8 mouse cellular contexts compared by ENCODE assay signal in genomic region chr17:21567696-21568095, GRCm38 (mm10). TPM values are rescaled to one million over a fixed set of nuclear protein-coding genes. Genes with fewer than 3 reads are reported as not detected.
A peak's percentile ranks its signal among the peaks of the same experiment; 100 is the strongest.
DNase-seq lines count a peak whose midpoint lies in the region; ATAC-seq lines count a peak whose summit lies in the region.

No protein-coding gene starts in this region.

- H3K9me3 ChIP-seq in embryonic facial prominence, embryonic 12.5 days, result no peaks in the 10 kb centered on the region
- H3K9me3 ChIP-seq in hindbrain, embryonic 10.5 days, result no peaks in the 10 kb centered on the region
- H3K9me3 ChIP-seq in liver, embryonic 11.5 days (ENCODE audit: control insufficient read depth, low read length), result no peaks in the 10 kb centered on the region
- H3K9me3 ChIP-seq in neural tube, embryonic 12.5 days, result no peaks in the 10 kb centered on the region

- H3K9ac ChIP-seq in embryonic facial prominence, embryonic 12.5 days, result no peak overlapping the region
- H3K9ac ChIP-seq in liver, embryonic 11.5 days (ENCODE audit: low read depth, low read length), result peak overlapping the region; percentile 16; the same call in 1 of the 2 replicates
- H3K9ac ChIP-seq in neural tube, embryonic 12.5 days, result peak overlapping the region; percentile 42; the same call in 1 of the 2 replicates

- no peak; the same call in 1 of the 2 replicates for ATAC-seq in embryonic facial prominence, embryonic 12.5 days (ENCODE audit: insufficient number of reproducible peaks, insufficient read depth, low FRiP score, low TSS enrichment)
- 0 out of 2 replicates have a peak, but pooled peaks have one; percentile 7 for ATAC-seq in liver, embryonic 11.5 days (replicated peaks; ENCODE audit: low FRiP score)
- ATAC-seq in neural tube, embryonic 12.5 days (ENCODE audit: low FRiP score, low read depth), result no peak

- H3K4me1 ChIP-seq in embryonic facial prominence, embryonic 12.5 days, result no peaks in the 10 kb centered on the region
- peaks cover 13% of the 10 kb centered on the region for H3K4me1 ChIP-seq in hindbrain, embryonic 10.5 days (replicated peaks)
- H3K4me1 ChIP-seq in liver, embryonic 11.5 days (replicated peaks; ENCODE audit: control insufficient read depth, insufficient read depth, low read length), result no peaks in the 10 kb centered on the region
- H3K4me1 ChIP-seq in neural tube, embryonic 12.5 days, result peaks cover 3% of the 10 kb centered on the region; the same call in 1 of the 2 replicates

- H3K27me3 ChIP-seq in embryonic facial prominence, embryonic 12.5 days, result no peaks in the 10 kb centered on the region
- H3K27me3 ChIP-seq in hindbrain, embryonic 10.5 days (ENCODE audit: insufficient read depth, poor library complexity, severe bottlenecking), result no peaks in the 10 kb centered on the region
- no peaks in the 10 kb centered on the region for H3K27me3 ChIP-seq in liver, embryonic 11.5 days (replicated peaks; ENCODE audit: control insufficient read depth, insufficient read depth, low read length)
- H3K27me3 ChIP-seq in neural tube, embryonic 12.5 days (replicated peaks), result no peaks in the 10 kb centered on the region

- peak; percentile 21 for DNase-seq in adrenal gland, postnatal 14 days
- DNase-seq in adrenal gland, adult 18-20 months (ENCODE audit: low spot score in 2 of 2), result no peak
- DNase-seq in MEL-GATA-1-ER (ENCODE audit: extremely low read depth, low read depth), result peak; percentile 18
- peak; percentile 26 for DNase-seq in hindbrain, embryonic 10.5 days (ENCODE audit: low spot score)
- DNase-seq in liver, embryonic 11.5 days (ENCODE audit: low spot score), result no peak
- DNase-seq in thymus, postnatal 10 days (ENCODE audit: low spot score in 2 of 2), result no peak

- H3K27ac ChIP-seq in embryonic facial prominence, embryonic 12.5 days, result no peak overlapping the region
- H3K27ac ChIP-seq in hindbrain, embryonic 10.5 days, result no peak overlapping the region
- no peak overlapping the region for H3K27ac ChIP-seq in liver, embryonic 11.5 days (ENCODE audit: low read depth, low read length)
- H3K27ac ChIP-seq in neural tube, embryonic 12.5 days, result no peak overlapping the region

- peak overlapping the region; percentile 72 for H3K4me2 ChIP-seq in embryonic facial prominence, embryonic 12.5 days (replicated peaks)
- H3K4me2 ChIP-seq in liver, embryonic 11.5 days, result peak overlapping the region; percentile 84
- H3K4me2 ChIP-seq in neural tube, embryonic 12.5 days (replicated peaks), result peak overlapping the region; percentile 67

- 0 out of 2 replicates have a peak overlapping the region, but pooled peaks have one; percentile 14 for H3K4me3 ChIP-seq in embryonic facial prominence, embryonic 12.5 days
- peak overlapping the region; percentile 62 for H3K4me3 ChIP-seq in hindbrain, embryonic 10.5 days
- peak overlapping the region; percentile 38 for H3K4me3 ChIP-seq in liver, embryonic 11.5 days (ENCODE audit: low read depth, low read length)
- H3K4me3 ChIP-seq in neural tube, embryonic 12.5 days, result peak overlapping the region; percentile 29

- WGBS in embryonic facial prominence, embryonic 12.5 days, result 38% methylated on average over 1 of the region's 1 CpGs
- 66% methylated on average over 1 of the region's 1 CpGs for WGBS in hindbrain, embryonic 10.5 days
- WGBS in liver, embryonic 11.5 days, result 18% methylated on average over 1 of the region's 1 CpGs
- WGBS in neural tube, embryonic 12.5 days, result 59% methylated on average over 1 of the region's 1 CpGs

- 0 out of 2 replicates have a peak, but pooled peaks cover 3% of the 10 kb centered on the region for H3K36me3 ChIP-seq in embryonic facial prominence, embryonic 12.5 days
- H3K36me3 ChIP-seq in hindbrain, embryonic 10.5 days, result peaks cover 5% of the 10 kb centered on the region; the same call in 1 of the 2 replicates
- H3K36me3 ChIP-seq in liver, embryonic 11.5 days (ENCODE audit: control insufficient read depth, insufficient read depth, low read length), result no peaks in the 10 kb centered on the region
- H3K36me3 ChIP-seq in neural tube, embryonic 12.5 days, result no peaks in the 10 kb centered on the region

RNA-seq across cellular contexts. Expression of gene Zfp948, which starts 0.9 kb away (rescaled TPM):
- 10.2 and 12.9 TPM in 2 replicates for total RNA-seq in adrenal gland, postnatal 14 days (2021)
- 10 to 100 TPM in 1 of 2 experiments, 1 to 10 TPM in 1; 9.7 to 12.3 TPM for total RNA-seq in adrenal gland, adult 18-20 months (2021)
- 13.8 and 14.7 TPM in 2 replicates for polyA plus RNA-seq in embryonic facial prominence, embryonic 12.5 days (2016; fragmentation: Nextera tagmentation; extraction: Ambion mirVana)
- 12.1 and 13.9 TPM in 2 replicates for polyA plus RNA-seq in hindbrain, embryonic 10.5 days (2016; fragmentation: Nextera tagmentation; extraction: Ambion mirVana)
- 13.7 and 14.9 TPM in 2 replicates for polyA plus RNA-seq in liver, embryonic 11.5 days (2014; fragmentation: Nextera tagmentation; extraction: Ambion mirVana)
- 14.1 and 16.3 TPM in 2 replicates for polyA plus RNA-seq in neural tube, embryonic 12.5 days (2016; fragmentation: Nextera tagmentation; extraction: Ambion mirVana)

RNA-seq across cellular contexts. Expression of gene Zfp52, which starts 32.4 kb away (rescaled TPM):
- 30.6 and 31.5 TPM in 2 replicates for total RNA-seq in adrenal gland, postnatal 14 days (2021)
- 10 to 100 TPM; 21.3 to 41.2 TPM for total RNA-seq in adrenal gland, adult 18-20 months (2021)
- polyA plus RNA-seq in embryonic facial prominence, embryonic 12.5 days (2016; fragmentation: Nextera tagmentation; extraction: Ambion mirVana), result 4.8 and 4.9 TPM in 2 replicates
- polyA plus RNA-seq in hindbrain, embryonic 10.5 days (2016; fragmentation: Nextera tagmentation; extraction: Ambion mirVana), result 1.5 and 2.0 TPM in 2 replicates
- polyA plus RNA-seq in liver, embryonic 11.5 days (2014; fragmentation: Nextera tagmentation; extraction: Ambion mirVana), result 1.7 and 2.5 TPM in 2 replicates
- polyA plus RNA-seq in neural tube, embryonic 12.5 days (2016; fragmentation: Nextera tagmentation; extraction: Ambion mirVana), result 1.6 and 1.9 TPM in 2 replicates

Comparison
In these comparisons a context has a peak if more than half of its experiments do, and no peak if none do; other contexts are left out.
1. DNase-seq: peak in adrenal gland, postnatal 14 days (single experiment), MEL-GATA-1-ER (single experiment) and hindbrain, embryonic 10.5 days (single experiment); none in adrenal gland, adult 18-20 months (0 of 2), liver, embryonic 11.5 days (single experiment) and thymus, postnatal 10 days (0 of 2).
2. Peak in every context shown above with its lines, with median percentiles within 50 percentile points of each other: H3K4me2 ChIP-seq and H3K4me3 ChIP-seq.